Mouse (Mus musculus): ENCODE data around the gene Polr2b. TPM values are rescaled to one million over a fixed set of nuclear protein-coding genes. Genes with fewer than 3 reads are reported as not detected.

Polr2b gene
- polyA plus RNA-seq, 1 experiment from 2014 or later = 23.6 TPM

GRCm38 (mm10) chr5:77340033-77340432 lies 30.1 kb downstream of the Polr2b start:
- no peak for TF ChIP-seq CTCF (IDR thresholded peaks at IDR 0.05)
- no peak for TF ChIP-seq EP300 (IDR thresholded peaks at IDR 0.05)
- Histone ChIP-seq H3K9me3 (ENCODE audit: low read length) (no peaks in the 10 kb centered on the region), H3K9ac (replicated peaks; ENCODE audit: low read depth) (no peak overlapping the region)

GRCm38 (mm10) chr5:77348901-77349300 lies 39.0 kb downstream of the Polr2b start:
- H3K4me2 ChIP-seq (replicated peaks; ENCODE audit: low read depth, low read length) = no peak overlapping the region
- no peak for ATAC-seq

More at GRCm38 (mm10) chr5:77340033-77340432, 30.1 kb downstream of the Polr2b start:
- no peak overlapping the region for H3K4me3 ChIP-seq (ENCODE audit: low read depth, low read length)
- peaks cover 36% of the 10 kb centered on the region for H3K36me3 ChIP-seq (ENCODE audit: insufficient read depth, low read length)
- no peak overlapping the region for H3K4me2 ChIP-seq (replicated peaks; ENCODE audit: low read depth, low read length)
- ATAC-seq (no peak), DNase-seq (ENCODE audit: low spot score) (no peak)
- 88% methylated on average over 4 of the region's 4 CpGs for WGBS
- no peaks in the 10 kb centered on the region for H3K4me1 ChIP-seq (ENCODE audit: insufficient read depth, low read depth, low read length)
- no peak overlapping the region for H3K27ac ChIP-seq (ENCODE audit: low read length)
- no peaks in the 10 kb centered on the region for H3K27me3 ChIP-seq (replicated peaks; ENCODE audit: insufficient read depth, low read length)

GRCm38 (mm10) chr5:77349971-77350658 lies 40.2 kb downstream of the Polr2b start:
- no peak overlapping the region for H3K4me2 ChIP-seq (replicated peaks; ENCODE audit: low read depth, low read length)
- TF ChIP-seq EP300 (IDR thresholded peaks at IDR 0.05) (no peak), CTCF (IDR thresholded peaks at IDR 0.05) (peak; percentile 25)
- H3K4me1 ChIP-seq (ENCODE audit: insufficient read depth, low read depth, low read length) = peaks cover 5% of the 10 kb centered on the region
- H3K4me3 ChIP-seq (ENCODE audit: low read depth, low read length) = no peak overlapping the region
- H3K36me3 ChIP-seq (ENCODE audit: insufficient read depth, low read length) = peaks cover 6% of the 10 kb centered on the region; the same call in 1 of the 2 replicates
- ATAC-seq = no peak
- WGBS = 90% methylated on average over 15 of the region's 15 CpGs
- no peak overlapping the region for H3K27ac ChIP-seq (ENCODE audit: low read length)
- H3K9me3 ChIP-seq (ENCODE audit: low read length) = no peaks in the 10 kb centered on the region
- DNase-seq (ENCODE audit: low spot score) = no peak
- H3K9ac ChIP-seq (replicated peaks; ENCODE audit: low read depth) = no peak overlapping the region
- no peaks in the 10 kb centered on the region for H3K27me3 ChIP-seq (replicated peaks; ENCODE audit: insufficient read depth, low read length)

More at GRCm38 (mm10) chr5:77348901-77349300, 39.0 kb downstream of the Polr2b start:
- no peak overlapping the region for H3K27ac ChIP-seq (ENCODE audit: low read length)
- H3K4me3 ChIP-seq (ENCODE audit: low read depth, low read length) = no peak overlapping the region
- no peaks in the 10 kb centered on the region for H3K27me3 ChIP-seq (replicated peaks; ENCODE audit: insufficient read depth, low read length)
- no peak overlapping the region for H3K9ac ChIP-seq (replicated peaks; ENCODE audit: low read depth)
- TF ChIP-seq EP300 (IDR thresholded peaks at IDR 0.05) (no peak), CTCF (IDR thresholded peaks at IDR 0.05) (no peak)
- WGBS = 94% methylated on average over 8 of the region's 8 CpGs
- DNase-seq (ENCODE audit: low spot score) = no peak
- no peaks in the 10 kb centered on the region for H3K9me3 ChIP-seq (ENCODE audit: low read length)
- H3K4me1 ChIP-seq (ENCODE audit: insufficient read depth, low read depth, low read length) = no peaks in the 10 kb centered on the region
- peaks cover 6% of the 10 kb centered on the region; the same call in 1 of the 2 replicates for H3K36me3 ChIP-seq (ENCODE audit: insufficient read depth, low read length)

GRCm38 (mm10) chr5:77351691-77352090 lies 41.7 kb downstream of the Polr2b start:
- TF ChIP-seq CTCF (IDR thresholded peaks at IDR 0.05) = no peak
- no peak for TF ChIP-seq EP300 (IDR thresholded peaks at IDR 0.05)
- Histone ChIP-seq H3K36me3 (ENCODE audit: insufficient read depth, low read length) (peaks cover 6% of the 10 kb centered on the region; the same call in 1 of the 2 replicates), H3K4me2 (replicated peaks; ENCODE audit: low read depth, low read length) (no peak overlapping the region), H3K9ac (replicated peaks; ENCODE audit: low read depth) (no peak overlapping the region), H3K27me3 (replicated peaks; ENCODE audit: insufficient read depth, low read length) (no peaks in the 10 kb centered on the region), H3K27ac (ENCODE audit: low read length) (no peak overlapping the region), H3K4me1 (ENCODE audit: insufficient read depth, low read depth, low read length) (peaks cover 18% of the 10 kb centered on the region), H3K4me3 (ENCODE audit: low read depth, low read length) (no peak overlapping the region), H3K9me3 (ENCODE audit: low read length) (no peaks in the 10 kb centered on the region)
- 69% methylated on average over 9 of the region's 9 CpGs for WGBS
- DNase-seq (ENCODE audit: low spot score) (no peak), ATAC-seq (no peak)

- Histone ChIP-seq H3K27me3 (replicated peaks; ENCODE audit: insufficient read depth, low read length) (no peaks in the 10 kb centered on the region), H3K9ac (replicated peaks; ENCODE audit: low read depth) (no peak overlapping the region), H3K9me3 (ENCODE audit: low read length) (no peaks in the 10 kb centered on the region), H3K4me1 (ENCODE audit: insufficient read depth, low read depth, low read length) (peaks cover 28% of the 10 kb centered on the region), H3K4me3 (ENCODE audit: low read depth, low read length) (no peak overlapping the region), H3K27ac (ENCODE audit: low read length) (no peak overlapping the region), H3K4me2 (replicated peaks; ENCODE audit: low read depth, low read length) (0 out of 2 replicates have a peak overlapping the region, but pooled peaks have one; percentile 29), H3K36me3 (ENCODE audit: insufficient read depth, low read length) (peaks cover 6% of the 10 kb centered on the region; the same call in 1 of the 2 replicates)
- TF ChIP-seq CTCF (IDR thresholded peaks at IDR 0.05) = peak; percentile 99
- no peak for TF ChIP-seq EP300 (IDR thresholded peaks at IDR 0.05)
- WGBS = 8% methylated on average over 16 of the region's 16 CpGs
- peak; percentile 88 for DNase-seq (ENCODE audit: low spot score)
- ATAC-seq = peak; percentile 33
Observed at GRCm38 (mm10) chr5:77354361-77354787, 44.4 kb downstream of the Polr2b start.

- Histone ChIP-seq H3K4me3 (ENCODE audit: low read depth, low read length) (no peak overlapping the region), H3K4me2 (replicated peaks; ENCODE audit: low read depth, low read length) (peak overlapping the region; percentile 27; the same call in 1 of the 2 replicates), H3K27me3 (replicated peaks; ENCODE audit: insufficient read depth, low read length) (no peaks in the 10 kb centered on the region), H3K4me1 (ENCODE audit: insufficient read depth, low read depth, low read length) (peaks cover 28% of the 10 kb centered on the region), H3K36me3 (ENCODE audit: insufficient read depth, low read length) (no peaks in the 10 kb centered on the region; the same call in 1 of the 2 replicates), H3K27ac (ENCODE audit: low read length) (peak overlapping the region; percentile 77), H3K9me3 (ENCODE audit: low read length) (no peaks in the 10 kb centered on the region), H3K9ac (replicated peaks; ENCODE audit: low read depth) (no peak overlapping the region)
- DNase-seq (ENCODE audit: low spot score) (peak; percentile 65), ATAC-seq (no peak)
- WGBS = 52% methylated on average over 19 of the region's 19 CpGs
- TF ChIP-seq CTCF (IDR thresholded peaks at IDR 0.05) (no peak), EP300 (IDR thresholded peaks at IDR 0.05) (peak; percentile 47; the same call in 1 of the 2 replicates)
Observed at GRCm38 (mm10) chr5:77355307-77356265, 45.6 kb downstream of the Polr2b start.

Data from lung, postnatal 0 days (tissue).